Mouse (Mus musculus): ENCODE data around the gene Ints13.

- TF ChIP-seq POLR2A (IDR thresholded peaks at IDR 0.05; ENCODE audit: insufficient read length, low read depth) (no peak), CEBPB (IDR thresholded peaks at IDR 0.05; ENCODE audit: insufficient read depth, poor library complexity, severe bottlenecking) (no peak), MYOG (IDR thresholded peaks at IDR 0.05; ENCODE audit: control insufficient read depth in 1 of 3, insufficient read depth in 1 of 3, insufficient read length in 2 of 3, low read depth in 2 of 3) (no peak), TCF12 (IDR thresholded peaks at IDR 0.05; ENCODE audit: insufficient read depth, poor library complexity, severe bottlenecking) (no peak), USF1 (IDR thresholded peaks at IDR 0.05; ENCODE audit: low read depth) (no peak), MAX (IDR thresholded peaks at IDR 0.05; ENCODE audit: low read depth) (no peak), E2F4 (IDR thresholded peaks at IDR 0.05; ENCODE audit: insufficient read depth) (no peak), POLR2AphosphoS2 (IDR thresholded peaks at IDR 0.05; ENCODE audit: insufficient read length, low read depth) (no peak), MYOD1 (IDR thresholded peaks at IDR 0.05; ENCODE audit: control insufficient read depth in 1 of 3, insufficient read length in 2 of 3, low read depth in 2 of 3) (no peak), TCF3 (IDR thresholded peaks at IDR 0.05; ENCODE audit: insufficient read length, low read depth) (no peak), REST (IDR thresholded peaks at IDR 0.05; ENCODE audit: insufficient read depth, insufficient read length) (no peak), SRF (IDR thresholded peaks at IDR 0.05; ENCODE audit: control insufficient read depth, insufficient read length, low read depth) (no peak)
These were observed 732 bp downstream of the Ints13 start, which contains the start of gene Fgfr1op2 for GRCm38 (mm10) chr6:146576903-146577302.
